Mouse (Mus musculus) hindbrain, embryonic 16.5 days (tissue): ENCODE data around the gene Xpo4. TPM values are rescaled to one million over a fixed set of nuclear protein-coding genes. Genes with fewer than 3 reads are reported as not detected.

Experiments used
- ATAC-seq: fragments of 200-750 bp; cut with Nextera tagmentation; 2 replicates; pipeline ENCODE4 v1.8.0; 2017; ENCODE audit warnings: moderate TSS enrichment, moderate library complexity
- H3K27ac ChIP-seq: fragments of 300-500 bp; sonication (generic); 2 replicates; pipeline ENCODE4 v1.5.1; 2014; ENCODE audit warnings: low read depth, mild to moderate bottlenecking, control low read depth, low read length, moderate library complexity
- H3K27me3 ChIP-seq: fragments of 300-500 bp; sonication (generic); replicated peaks from 2 replicates; pipeline ENCODE4 v1.6.1; 2014; ENCODE audit warnings: low read length; ENCODE audit not compliant: control insufficient read depth, insufficient read depth
- H3K36me3 ChIP-seq: fragments of 300-500 bp; sonication (generic); 2 replicates; pipeline ENCODE4 v1.6.1; 2014; ENCODE audit warnings: mild to moderate bottlenecking, low read length, moderate library complexity, mixed read lengths; ENCODE audit not compliant: control insufficient read depth, insufficient read depth
- H3K4me1 ChIP-seq: fragments of 300-500 bp; sonication (generic); 2 replicates; pipeline ENCODE4 v1.6.1; 2014; ENCODE audit warnings: low read depth, low read length; ENCODE audit not compliant: control insufficient read depth, insufficient read depth
- H3K4me2 ChIP-seq: fragments of 300-500 bp; sonication (generic); 2 replicates; pipeline ENCODE4 v1.6.1; 2014; ENCODE audit warnings: mild to moderate bottlenecking, low read length, control low read depth, moderate library complexity
- H3K4me3 ChIP-seq: fragments of 300-500 bp; sonication (generic); 2 replicates; pipeline ENCODE4 v1.5.1; 2014; ENCODE audit warnings: mild to moderate bottlenecking, low read length, control low read depth, moderate library complexity
- H3K9ac ChIP-seq: fragments of 300-500 bp; sonication (generic); 2 replicates; pipeline ENCODE4 v1.6.1; 2014; ENCODE audit warnings: low read depth, mild to moderate bottlenecking, control low read depth, low read length, moderate library complexity
- H3K9me3 ChIP-seq: fragments of 300-500 bp; sonication (generic); 2 replicates; pipeline ENCODE4 v1.6.1; 2014; ENCODE audit warnings: mild to moderate bottlenecking, low read length, moderate library complexity; ENCODE audit not compliant: control insufficient read depth
- WGBS: fragments of 180-500 bp; shearing (Covaris S2); extraction: QIAGEN DNeasy Blood & Tissue Kit; methylation state at CpG from one replicate; pipeline ENCODE4 v1.1.7; 2014; 5-methylcytosine and 5-hydroxymethylcytosine counted together
- polyA plus RNA-seq: library from polyadenylated mRNA; unstranded; fragments of >200 nt; fragmentation: Nextera tagmentation; extraction: Ambion mirVana; gene quantifications from 2 replicates; pipeline ENCODE4 v1.2.1, GENCODE M21; 2015

Xpo4 gene
- polyA plus RNA-seq, 1 experiment from 2014 or later: 9.8 TPM

DNA sequence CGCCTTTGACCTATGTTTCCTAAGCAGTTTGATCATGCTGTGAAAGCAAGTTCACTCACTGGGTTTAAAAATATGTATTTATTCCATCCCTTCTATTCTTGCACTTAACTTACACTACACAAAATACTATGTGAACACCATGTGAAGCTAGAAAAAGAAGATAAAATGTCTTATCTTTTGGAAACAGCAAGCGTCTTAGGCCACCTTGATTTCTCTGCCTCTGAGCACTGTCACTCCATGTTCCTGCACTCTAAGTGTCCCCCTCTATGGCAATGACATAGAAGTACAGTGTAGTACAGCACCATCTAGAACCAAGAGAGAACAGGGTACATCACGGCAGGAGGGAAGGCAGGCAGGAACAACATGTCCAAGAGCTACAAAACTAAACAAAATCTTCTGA is 42.3 kb downstream of the Xpo4 start:
- Histone ChIP-seq H3K36me3 (peaks cover 7% of the 10 kb centered on the region), H3K9ac (no peak overlapping the region), H3K4me2 (no peak overlapping the region), H3K27me3 (no peaks in the 10 kb centered on the region), H3K9me3 (no peaks in the 10 kb centered on the region), H3K4me3 (no peak overlapping the region), H3K27ac (no peak overlapping the region), H3K4me1 (no peaks in the 10 kb centered on the region)
- ATAC-seq: no peak
- WGBS: 81% methylated on average over 3 of the region's 3 CpGs

DNA sequence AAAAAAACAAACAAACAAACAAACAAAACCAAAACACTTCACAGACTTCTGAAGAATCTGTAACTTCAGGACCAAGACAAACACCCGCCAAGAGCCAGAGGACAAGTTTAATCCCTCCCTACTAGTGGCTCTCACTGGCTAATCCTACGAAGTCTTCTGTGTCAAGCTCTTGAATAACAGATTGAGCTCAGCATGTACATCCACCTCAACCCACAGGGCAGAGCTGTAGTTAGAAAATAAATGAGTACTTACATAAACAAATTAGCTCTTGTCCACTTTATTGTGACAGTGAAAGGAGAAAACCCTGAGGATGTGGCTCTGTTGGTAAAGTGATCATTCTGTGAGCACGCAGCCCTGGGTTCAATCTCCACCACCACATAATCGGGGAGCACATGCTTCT is 43.5 kb downstream of the Xpo4 start:
- no peak overlapping the region for H3K27ac ChIP-seq
- no peak overlapping the region for H3K4me2 ChIP-seq
- 75% methylated on average over 4 of the region's 4 CpGs for WGBS
- H3K36me3 ChIP-seq: peaks cover 6% of the 10 kb centered on the region
- no peaks in the 10 kb centered on the region for H3K9me3 ChIP-seq
- H3K9ac ChIP-seq: no peak overlapping the region
- no peaks in the 10 kb centered on the region for H3K27me3 ChIP-seq
- H3K4me3 ChIP-seq: no peak overlapping the region
- H3K4me1 ChIP-seq: no peaks in the 10 kb centered on the region
- ATAC-seq: no peak

DNA sequence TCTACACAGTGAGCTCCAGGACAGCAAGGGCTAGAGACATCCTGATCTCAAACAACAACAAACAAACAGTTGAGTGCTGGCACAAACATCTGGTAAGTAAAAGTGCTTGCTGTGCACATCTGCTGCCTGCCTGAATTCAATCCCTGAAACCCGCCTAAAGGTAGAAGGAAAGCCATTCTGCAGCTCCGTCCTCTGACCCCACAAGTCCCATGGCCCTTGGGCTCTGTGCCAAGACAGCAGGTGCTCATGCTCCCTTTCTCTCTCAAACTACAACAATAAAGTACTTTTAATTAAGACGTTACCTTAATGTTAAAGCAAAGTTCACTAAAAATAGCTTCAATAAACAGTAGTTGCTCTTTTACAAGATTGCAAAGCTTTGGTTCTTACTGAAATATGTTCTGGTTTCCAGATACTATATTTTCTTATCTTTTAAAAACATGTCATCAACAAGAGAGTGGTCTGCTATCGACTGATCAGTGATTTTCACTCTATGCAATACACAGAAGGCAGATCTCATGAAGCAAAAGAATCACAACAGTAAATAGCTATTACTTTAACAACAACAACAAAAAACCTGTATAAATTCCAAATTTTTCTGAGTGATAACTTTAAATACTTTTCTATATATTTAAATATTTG is 44.5 kb downstream of the Xpo4 start:
- no peak overlapping the region for H3K9ac ChIP-seq
- H3K36me3 ChIP-seq: peaks cover 1% of the 10 kb centered on the region
- H3K27me3 ChIP-seq: no peaks in the 10 kb centered on the region
- no peak overlapping the region for H3K27ac ChIP-seq
- no peak for ATAC-seq
- WGBS: 45% methylated on average over 4 of the region's 4 CpGs
- H3K4me3 ChIP-seq: no peak overlapping the region
- H3K4me2 ChIP-seq: no peak overlapping the region
- no peaks in the 10 kb centered on the region for H3K9me3 ChIP-seq
- no peaks in the 10 kb centered on the region for H3K4me1 ChIP-seq

DNA sequence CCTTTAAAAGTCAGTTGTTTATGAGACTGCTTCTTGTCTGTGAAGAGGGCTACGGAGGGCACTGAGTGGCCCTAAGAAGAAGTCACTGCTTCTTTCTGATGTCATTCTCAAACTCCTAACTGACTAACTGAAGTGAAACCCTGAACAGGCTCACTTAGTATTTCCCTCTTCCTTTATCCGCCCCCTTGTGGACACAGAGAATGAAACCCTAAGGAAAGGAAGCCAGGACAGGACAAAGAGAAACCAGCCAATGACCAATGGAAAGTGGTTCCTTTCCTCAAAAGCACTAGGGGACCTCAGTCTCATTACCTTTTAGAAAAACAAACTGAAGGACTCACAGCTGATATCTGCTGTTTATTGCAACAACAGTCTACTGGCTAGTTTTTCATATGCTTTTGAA is 45.7 kb downstream of the Xpo4 start:
- no peak overlapping the region for H3K4me3 ChIP-seq
- H3K4me2 ChIP-seq: no peak overlapping the region
- H3K4me1 ChIP-seq: no peaks in the 10 kb centered on the region
- whole genome bisulfite sequencing: 39% methylated on average over 2 of the region's 2 CpGs
- no peaks in the 10 kb centered on the region for H3K36me3 ChIP-seq
- ATAC-seq: no peak
- no peaks in the 10 kb centered on the region for H3K9me3 ChIP-seq
- H3K27me3 ChIP-seq: no peaks in the 10 kb centered on the region
- no peak overlapping the region for H3K27ac ChIP-seq
- no peak overlapping the region for H3K9ac ChIP-seq

DNA sequence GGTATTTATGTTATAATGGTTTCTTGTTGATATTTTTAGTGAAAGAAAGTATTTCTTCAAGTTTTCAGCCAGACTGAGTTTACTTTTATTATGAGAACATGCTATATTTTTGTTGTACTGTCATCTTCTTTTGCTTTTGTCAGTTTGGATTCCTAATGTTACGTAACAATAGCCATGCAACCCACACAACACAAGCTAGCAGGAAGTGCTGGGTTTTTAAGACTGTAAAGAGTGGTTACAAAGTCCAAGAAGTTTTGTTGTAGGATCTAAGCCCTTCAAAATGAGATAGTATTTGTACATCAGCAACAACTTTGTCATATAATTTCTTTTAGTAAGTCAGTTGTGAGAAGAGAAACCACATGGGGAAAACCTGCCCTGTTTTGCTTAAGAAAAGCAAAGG is 47.6 kb downstream of the Xpo4 start:
- Histone ChIP-seq H3K36me3 (no peaks in the 10 kb centered on the region), H3K27ac (no peak overlapping the region), H3K9ac (no peak overlapping the region), H3K4me1 (no peaks in the 10 kb centered on the region), H3K4me3 (no peak overlapping the region), H3K9me3 (no peaks in the 10 kb centered on the region), H3K4me2 (no peak overlapping the region), H3K27me3 (no peaks in the 10 kb centered on the region)
- WGBS: 96% methylated on average over 1 of the region's 1 CpGs
- no peak for ATAC-seq

DNA sequence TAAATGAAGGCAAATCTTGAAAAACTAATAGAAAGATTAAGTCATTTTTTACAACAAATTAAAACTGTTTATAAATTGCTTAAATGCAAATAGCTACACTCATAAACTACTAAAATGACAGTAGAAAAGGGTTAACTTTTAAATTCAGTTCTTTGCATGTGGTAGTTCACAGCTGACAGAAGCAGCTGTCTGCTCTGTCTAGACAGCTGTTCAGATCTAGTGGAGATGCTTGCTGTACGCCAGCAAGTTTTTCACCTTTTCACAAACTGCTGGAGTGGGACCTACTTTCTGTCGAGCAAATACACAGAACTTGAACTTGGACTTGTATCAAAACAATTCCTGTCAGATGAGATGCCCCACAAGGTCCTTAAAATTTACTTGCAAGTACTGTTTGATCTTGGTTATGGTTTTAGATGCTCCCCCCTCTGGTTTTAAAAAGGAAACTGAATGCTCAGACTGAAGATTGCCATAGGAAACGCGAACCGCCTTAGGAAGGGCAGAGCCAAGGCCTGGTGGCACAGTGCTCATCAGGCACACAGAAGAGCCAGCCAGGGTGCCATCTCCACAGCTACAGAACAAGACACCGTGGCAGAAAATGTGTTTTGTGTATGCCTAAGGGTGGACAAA is 48.8 kb downstream of the Xpo4 start:
- ATAC-seq: no peak
- Histone ChIP-seq H3K36me3 (no peaks in the 10 kb centered on the region), H3K27me3 (no peaks in the 10 kb centered on the region), H3K4me1 (no peaks in the 10 kb centered on the region), H3K9ac (no peak overlapping the region), H3K27ac (no peak overlapping the region), H3K4me2 (no peak overlapping the region), H3K4me3 (no peak overlapping the region), H3K9me3 (no peaks in the 10 kb centered on the region)
- 77% methylated on average over 6 of the region's 6 CpGs for WGBS

DNA sequence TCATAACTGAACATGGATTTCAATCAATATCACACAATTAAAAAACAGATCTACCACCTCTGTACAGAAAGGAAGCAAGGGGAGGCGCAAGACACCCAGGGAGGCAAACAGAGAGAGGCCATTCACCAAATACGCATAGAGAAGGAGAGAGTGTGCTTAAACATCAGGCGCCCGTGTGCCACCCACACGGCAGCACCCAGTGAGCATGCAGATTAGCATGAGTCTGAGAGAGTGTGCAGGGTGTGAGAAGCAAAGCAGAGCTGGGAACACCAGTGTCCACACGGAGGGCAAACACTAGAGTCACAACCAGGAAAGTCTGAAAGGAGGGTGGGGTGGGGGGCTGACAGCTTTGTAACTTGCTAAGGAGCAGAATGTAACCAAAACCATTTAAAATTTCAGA is 49.4 kb downstream of the Xpo4 start:
- no peak overlapping the region for H3K4me3 ChIP-seq
- 79% methylated on average over 6 of the region's 6 CpGs for WGBS
- H3K27me3 ChIP-seq: no peaks in the 10 kb centered on the region
- H3K9ac ChIP-seq: no peak overlapping the region
- H3K9me3 ChIP-seq: no peaks in the 10 kb centered on the region
- H3K36me3 ChIP-seq: no peaks in the 10 kb centered on the region
- no peak for ATAC-seq
- H3K27ac ChIP-seq: no peak overlapping the region
- H3K4me2 ChIP-seq: no peak overlapping the region
- H3K4me1 ChIP-seq: no peaks in the 10 kb centered on the region

DNA sequence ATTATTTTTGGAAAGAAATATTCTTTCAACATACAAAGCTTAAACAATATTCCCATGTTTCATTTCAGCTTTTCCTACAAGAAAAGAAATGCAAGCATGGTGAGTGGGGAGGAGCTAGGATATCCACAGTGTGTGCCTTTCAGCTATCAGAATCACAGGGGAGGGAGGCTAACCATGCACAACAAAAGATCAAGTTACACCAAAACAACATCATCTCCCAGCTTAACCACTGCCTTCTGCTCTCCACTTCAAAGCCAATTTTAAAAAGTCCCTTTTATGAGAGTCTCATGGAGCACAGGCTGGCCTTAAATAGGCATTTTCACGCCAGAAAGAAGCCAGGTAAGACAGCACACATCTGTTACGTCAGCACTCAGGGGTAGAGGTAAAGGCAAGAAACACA is 54.2 kb downstream of the Xpo4 start:
- Histone ChIP-seq H3K36me3 (no peaks in the 10 kb centered on the region), H3K4me3 (no peak overlapping the region), H3K4me2 (no peak overlapping the region), H3K9me3 (no peaks in the 10 kb centered on the region), H3K27me3 (no peaks in the 10 kb centered on the region), H3K9ac (no peak overlapping the region), H3K27ac (no peak overlapping the region), H3K4me1 (peaks cover 5% of the 10 kb centered on the region)
- 53% methylated on average over 2 of the region's 2 CpGs for WGBS
- ATAC-seq: no peak

DNA sequence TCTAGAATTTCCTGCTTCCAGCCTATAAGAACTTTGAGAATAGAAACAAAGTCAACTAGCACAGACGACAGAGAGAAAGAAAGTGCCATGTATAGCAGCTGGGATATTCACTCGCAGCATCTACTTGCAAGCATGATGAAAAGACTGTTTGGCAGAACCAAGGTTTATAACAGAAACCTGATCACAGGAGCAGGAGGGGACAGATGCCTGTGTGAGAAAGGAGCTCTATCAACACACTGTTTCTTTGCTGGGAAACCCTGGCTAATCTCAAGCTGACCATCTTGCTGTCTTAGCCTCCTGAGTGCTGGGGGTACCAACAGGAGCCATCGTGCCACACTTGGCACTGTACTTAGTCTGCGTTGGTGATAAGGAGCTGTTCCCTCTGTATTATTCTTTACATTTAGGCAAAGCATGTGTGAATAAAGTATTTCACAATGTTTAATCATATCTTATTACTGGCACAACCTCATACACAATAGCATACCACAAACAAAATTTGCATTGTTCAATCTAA is 55.4 kb downstream of the Xpo4 start:
- no peak for ATAC-seq

More for the DNA sequence above, 55.4 kb downstream of the Xpo4 start:
- H3K27me3 ChIP-seq: no peaks in the 10 kb centered on the region
- no peak overlapping the region for H3K27ac ChIP-seq
- no peak overlapping the region for H3K4me3 ChIP-seq
- WGBS: 82% methylated on average over 4 of the region's 4 CpGs
- H3K9ac ChIP-seq: no peak overlapping the region
- H3K4me1 ChIP-seq: peaks cover 5% of the 10 kb centered on the region
- no peaks in the 10 kb centered on the region for H3K36me3 ChIP-seq
- no peaks in the 10 kb centered on the region for H3K9me3 ChIP-seq
- H3K4me2 ChIP-seq: no peak overlapping the region
